Comparison of ENCODE assay signal across 20 mouse cellular contexts in genomic region chr13:46515120-46515523, GRCm38 (mm10). TPM values are rescaled to one million over a fixed set of nuclear protein-coding genes. Genes with fewer than 3 reads are reported as not detected.
DNase-seq lines count a peak whose midpoint lies in the region; ATAC-seq lines count a peak whose summit lies in the region.
"Had no signal": no experiment of that assay in that cellular context is flagged by ENCODE, and none has a peak within 500 bp of the region (broad histone marks: within the 10 kb centered on the region; RNA-seq: fewer than 3 reads in every experiment).

No protein-coding gene starts in this region.

- no peak overlapping the region for H3K9ac ChIP-seq in heart, embryonic 14.5 days (ENCODE audit: low read length)
- no peak overlapping the region; the same call in 1 of the 2 replicates for H3K9ac ChIP-seq in heart, embryonic 16.5 days (ENCODE audit: low read length)
- H3K9ac ChIP-seq in forebrain, embryonic 14.5 days (ENCODE audit: low read length), result no peak overlapping the region
- H3K9ac ChIP-seq: forebrain, embryonic 12.5 days; hindbrain, embryonic 13.5 days; limb, embryonic 12.5 days; liver, embryonic 13.5 days had no signal

- H3K4me1 ChIP-seq in heart, embryonic 14.5 days (ENCODE audit: control insufficient read depth in 2 of 2, insufficient read depth in 2 of 2, low read length in 2 of 2), result peaks cover 18 to 44% of the 10 kb centered on the region in 2 experiments
- H3K4me1 ChIP-seq in heart, embryonic 16.5 days (ENCODE audit: control insufficient read depth, insufficient read depth, low read length), result peaks cover 38% of the 10 kb centered on the region
- H3K4me1 ChIP-seq in forebrain, embryonic 14.5 days (ENCODE audit: control insufficient read depth, insufficient read depth, low read length), result peaks cover 17% of the 10 kb centered on the region
- H3K4me1 ChIP-seq: embryonic facial prominence, embryonic 10.5 days; hindbrain, embryonic 13.5 days; limb, embryonic 12.5 days; liver, embryonic 13.5 days had no signal

- peak overlapping the region; percentile 78 to 92 for H3K27ac ChIP-seq in heart, embryonic 14.5 days (replicated peaks in 1 of 2; ENCODE audit: control insufficient read depth in 1 of 2, insufficient read depth in 1 of 2, low read depth in 2 of 2, low read length in 2 of 2)
- H3K27ac ChIP-seq in heart, embryonic 16.5 days (ENCODE audit: low read length), result peak overlapping the region; percentile 97
- no peak overlapping the region for H3K27ac ChIP-seq in forebrain, embryonic 14.5 days (ENCODE audit: low read depth, low read length)
- H3K27ac ChIP-seq: embryonic facial prominence, embryonic 10.5 days; forebrain, embryonic 12.5 days; hindbrain, embryonic 13.5 days; limb, embryonic 12.5 days; liver, embryonic 13.5 days; macrophage; midbrain, embryonic 10.5 days had no signal

- H3K27me3 ChIP-seq in heart, embryonic 14.5 days (ENCODE audit: control insufficient read depth, insufficient read depth, low read length), result no peaks in the 10 kb centered on the region
- no peaks in the 10 kb centered on the region for H3K27me3 ChIP-seq in heart, embryonic 16.5 days (ENCODE audit: control insufficient read depth, insufficient read depth, low read length)
- no peaks in the 10 kb centered on the region for H3K27me3 ChIP-seq in forebrain, embryonic 14.5 days (replicated peaks; ENCODE audit: control insufficient read depth, insufficient read depth, low read length)
- H3K27me3 ChIP-seq: forebrain, embryonic 12.5 days; hindbrain, embryonic 13.5 days; limb, embryonic 12.5 days; liver, embryonic 13.5 days had no signal

- no peak overlapping the region for H3K4me3 ChIP-seq in heart, embryonic 14.5 days (ENCODE audit: control insufficient read depth in 1 of 2, insufficient read depth in 1 of 2, low read depth in 1 of 2, low read length in 2 of 2)
- no peak overlapping the region for H3K4me3 ChIP-seq in heart, embryonic 16.5 days (ENCODE audit: low read length)
- no peak overlapping the region for H3K4me3 ChIP-seq in forebrain, embryonic 14.5 days (ENCODE audit: low read depth, low read length)
- H3K4me3 ChIP-seq: embryonic facial prominence, embryonic 10.5 days; forebrain, embryonic 12.5 days; hindbrain, embryonic 13.5 days; limb, embryonic 12.5 days; liver, embryonic 13.5 days; midbrain, embryonic 10.5 days had no signal

- peak; percentile 18 for DNase-seq in CD4-positive, CD25-positive, alpha-beta regulatory T cell, adult 2 months (ENCODE audit: low read depth, low spot score)
- no peak for DNase-seq in heart, postnatal 36 days
- peak; percentile 57 for DNase-seq in lung, postnatal 36 days
- no peak for DNase-seq in forebrain, embryonic 14.5 days (ENCODE audit: low spot score)
- no peak for DNase-seq in cerebellum, adult 11-12 months
- DNase-seq: kidney, adult 2 months; kidney, postnatal 10 days; liver, embryonic 13.5 days; right cerebral cortex, postnatal 4 days; thymus, adult 2 months had no signal

- no peak for ATAC-seq in CD4-positive, CD25-positive, alpha-beta regulatory T cell, adult 4 months
- ATAC-seq in heart, embryonic 14.5 days (ENCODE audit: insufficient number of reproducible peaks, insufficient read depth, low FRiP score, low read depth), result no peak
- 0 out of 2 replicates have a peak, but pooled peaks have one; percentile 2 for ATAC-seq in heart, embryonic 16.5 days (replicated peaks; ENCODE audit: extremely low read depth, insufficient read depth, low FRiP score)
- no peak for ATAC-seq in forebrain, embryonic 14.5 days
- ATAC-seq: inflammation-experienced regulatory T-cells, adult 6 months had no signal

- peaks cover 5% of the 10 kb centered on the region; the same call in 1 of the 2 replicates for H3K9me3 ChIP-seq in heart, embryonic 14.5 days (ENCODE audit: control insufficient read depth, low read length)
- H3K9me3 ChIP-seq in heart, embryonic 16.5 days (replicated peaks; ENCODE audit: control insufficient read depth, low read length), result 0 out of 2 replicates have a peak, but pooled peaks cover 2% of the 10 kb centered on the region
- H3K9me3 ChIP-seq in forebrain, embryonic 14.5 days (replicated peaks; ENCODE audit: control insufficient read depth, low read length), result 0 out of 2 replicates have a peak, but pooled peaks cover 2% of the 10 kb centered on the region
- H3K9me3 ChIP-seq: forebrain, embryonic 12.5 days had no signal

- H3K4me2 ChIP-seq in heart, embryonic 14.5 days (ENCODE audit: low read length), result peak overlapping the region; percentile 48
- H3K4me2 ChIP-seq in heart, embryonic 16.5 days (ENCODE audit: low read depth, low read length), result peak overlapping the region; percentile 34; the same call in 1 of the 2 replicates
- H3K4me2 ChIP-seq in forebrain, embryonic 14.5 days (ENCODE audit: low read length), result no peak overlapping the region
- H3K4me2 ChIP-seq: forebrain, embryonic 12.5 days; hindbrain, embryonic 13.5 days; limb, embryonic 12.5 days; liver, embryonic 13.5 days had no signal

- 48% methylated on average over 9 of the region's 9 CpGs for WGBS in heart, embryonic 14.5 days
- WGBS in heart, embryonic 16.5 days, result 55% methylated on average over 9 of the region's 9 CpGs
- WGBS in forebrain, embryonic 14.5 days, result 63% methylated on average over 9 of the region's 9 CpGs

- intact Hi-C loops in heart, postnatal 36 days (cut with DNase I), result no loop called here

- H3K36me3 ChIP-seq in heart, embryonic 14.5 days (ENCODE audit: control insufficient read depth, insufficient read depth, low read length), result no peaks in the 10 kb centered on the region
- peaks cover 10% of the 10 kb centered on the region for H3K36me3 ChIP-seq in heart, embryonic 16.5 days (ENCODE audit: control insufficient read depth, insufficient read depth)
- no peaks in the 10 kb centered on the region for H3K36me3 ChIP-seq in forebrain, embryonic 14.5 days (ENCODE audit: control insufficient read depth, insufficient read depth, low read length)
- H3K36me3 ChIP-seq: embryonic facial prominence, embryonic 10.5 days; forebrain, embryonic 12.5 days; hindbrain, embryonic 13.5 days; limb, embryonic 12.5 days; liver, embryonic 13.5 days; midbrain, embryonic 10.5 days had no signal

RNA-seq across cellular contexts. Expression of gene Cap2, which starts 13.5 kb away (rescaled TPM):
- under 1 TPM; 0.30 to 0.32 TPM for polyA plus RNA-seq in CD4-positive, CD25-positive, alpha-beta regulatory T cell, adult 4 months (2017; shearing (Covaris generic))
- polyA plus RNA-seq in heart, embryonic 14.5 days (2014; fragmentation: Nextera tagmentation; extraction: Ambion mirVana), result 157 and 159 TPM in 2 replicates
- 100 to 1,000 TPM; 141 to 147 TPM for total RNA-seq in heart, postnatal 36 days (2021)
- 170 and 182 TPM in 2 replicates for polyA plus RNA-seq in heart, embryonic 16.5 days (2015; fragmentation: Nextera tagmentation; extraction: Ambion mirVana)
- polyA plus RNA-seq in forebrain, embryonic 14.5 days (2014; fragmentation: Nextera tagmentation; extraction: Ambion mirVana), result 15.1 and 15.2 TPM in 2 replicates

Comparison
In these comparisons a context has a peak if more than half of its experiments do, and no peak if none do; other contexts are left out.
1. DNase-seq: peak in CD4-positive, CD25-positive, alpha-beta regulatory T cell, adult 2 months (single experiment) and lung, postnatal 36 days (single experiment); none in heart, postnatal 36 days (0 of 2), forebrain, embryonic 14.5 days (single experiment) and cerebellum, adult 11-12 months (single experiment).
2. RNA of gene Cap2, which starts 13.5 kb away (polyA plus RNA-seq): 170 to 182 TPM in heart, embryonic 16.5 days, 157 to 159 TPM in heart, embryonic 14.5 days and 15.1 to 15.2 TPM in forebrain, embryonic 14.5 days; 0.30 to 0.32 TPM in CD4-positive, CD25-positive, alpha-beta regulatory T cell, adult 4 months; every median in the first group is over 10 times any median in the second.